Mouse (Mus musculus) 3134 (cell line): ENCODE data around the gene Sorbs1.

Experiments
- DNase-seq: peaks from one replicate; pipeline ENCODE4 v3.0.0-alpha.2; 2011; ENCODE audit warnings: low spot score; ENCODE audit not compliant: insufficient read length; ENCODE audit errors: extremely low read depth

Sorbs1 gene

DNA sequence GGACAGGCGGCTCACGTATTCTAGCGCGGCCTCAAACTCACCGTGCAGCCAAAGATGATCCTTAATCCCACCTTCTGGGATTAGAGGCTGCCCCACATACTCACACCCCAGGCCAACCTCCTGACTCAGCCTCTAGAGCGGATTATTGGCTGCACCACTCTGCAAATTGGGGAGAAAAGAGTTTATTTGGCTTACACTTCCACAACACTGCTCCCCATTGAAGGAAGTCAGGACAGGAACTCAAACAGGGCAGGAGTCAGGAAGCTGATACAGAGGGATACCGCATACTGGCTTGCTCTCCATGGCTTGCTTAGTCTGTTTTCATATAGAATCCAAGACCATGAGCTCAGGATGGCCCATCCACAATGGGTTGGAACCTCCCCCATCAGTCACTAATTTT is 797 bp upstream of the Sorbs1 start:
- DNase-seq, result no peak

DNA sequence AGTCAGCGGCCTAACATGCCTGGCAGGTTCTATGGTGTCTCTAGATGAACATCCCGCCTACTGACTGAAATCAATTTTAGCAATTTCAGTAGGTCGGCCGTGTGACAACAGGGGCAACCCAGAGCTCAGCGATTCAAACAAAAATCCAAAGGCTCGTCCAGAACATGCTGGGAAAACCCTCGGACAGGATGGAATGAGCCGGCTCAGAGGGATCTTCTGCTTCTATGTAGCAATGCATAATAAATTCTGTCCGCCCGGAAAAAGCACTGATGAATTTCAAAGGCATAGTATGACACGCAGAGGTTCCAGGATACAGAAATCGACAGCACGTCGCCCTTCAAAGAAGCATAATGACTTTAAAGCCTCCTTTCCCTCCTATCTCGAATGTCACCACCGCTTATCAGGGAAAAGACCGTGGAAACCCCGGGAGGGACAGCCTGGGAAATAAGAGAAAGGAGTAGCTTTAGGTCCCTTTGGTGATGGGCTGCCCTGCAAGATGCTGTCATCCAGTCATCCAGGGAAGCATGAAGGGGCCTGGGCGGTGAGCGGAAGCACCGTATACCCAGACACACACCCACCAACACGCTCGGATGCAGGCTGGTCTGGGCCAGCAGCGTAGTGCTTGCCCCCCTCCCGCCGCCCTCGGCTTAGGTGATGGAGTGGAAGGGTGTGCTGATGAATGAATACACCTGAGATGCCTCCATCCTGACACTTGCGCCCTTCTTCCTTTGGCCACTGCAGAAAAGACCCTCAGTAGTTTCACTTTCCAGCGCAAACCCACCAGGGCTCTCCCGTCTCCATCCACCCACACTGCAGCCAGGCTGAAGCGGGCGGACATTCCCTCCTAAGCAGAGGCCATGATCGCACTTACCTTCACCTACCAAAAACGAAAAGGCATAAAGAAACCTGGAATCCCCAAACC is 818 bp downstream of the Sorbs1 start:
- DNase-seq, result no peak

DNA sequence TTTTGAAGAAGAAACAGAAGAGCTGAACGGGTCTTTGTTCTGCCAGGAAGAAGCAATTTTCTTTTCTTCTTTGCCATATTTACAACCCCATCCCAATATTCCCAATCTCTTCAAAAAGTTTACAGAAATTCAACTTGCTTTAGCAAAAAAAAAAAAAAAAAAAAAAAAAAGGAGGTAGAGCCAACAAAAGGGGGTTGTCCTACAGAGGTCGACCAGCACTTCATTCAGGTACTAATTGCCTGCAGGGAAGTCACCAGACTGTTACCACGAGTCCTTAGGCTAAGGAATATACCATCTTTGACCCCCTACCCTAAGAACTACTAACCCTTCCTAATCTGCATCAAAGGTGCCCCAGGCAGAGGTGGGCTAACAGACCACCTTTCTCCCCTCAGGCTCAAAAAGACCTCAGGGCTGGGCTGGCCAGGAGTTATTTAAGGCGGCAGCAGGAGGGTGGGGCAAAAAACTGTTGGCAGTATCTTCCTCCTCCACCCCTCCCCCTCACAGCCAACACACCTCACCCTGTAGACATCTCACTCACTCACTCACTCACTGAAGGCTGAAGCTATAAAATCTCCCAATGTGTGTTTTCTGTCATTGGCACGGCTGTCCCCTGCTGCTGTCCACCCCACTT is 1.8 kb downstream of the Sorbs1 start:
- DNase-seq, result no peak

DNA sequence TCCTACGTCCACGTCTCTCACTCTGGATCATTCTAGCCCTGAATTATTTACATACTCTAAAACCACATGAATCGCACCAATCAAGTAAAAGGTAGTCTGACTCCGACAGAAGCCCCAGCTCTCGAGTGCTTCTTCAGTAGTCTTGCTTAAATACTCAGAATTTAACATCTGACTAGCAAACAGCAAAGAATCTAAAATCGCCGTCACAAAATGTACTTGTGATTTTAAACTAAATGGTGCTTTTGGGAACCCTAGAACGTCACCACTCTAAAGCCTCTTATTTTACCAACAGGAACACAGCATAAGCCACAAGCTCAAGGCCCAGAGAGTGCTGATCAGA is 2.5 kb downstream of the Sorbs1 start:
- DNase-seq, result no peak

DNA sequence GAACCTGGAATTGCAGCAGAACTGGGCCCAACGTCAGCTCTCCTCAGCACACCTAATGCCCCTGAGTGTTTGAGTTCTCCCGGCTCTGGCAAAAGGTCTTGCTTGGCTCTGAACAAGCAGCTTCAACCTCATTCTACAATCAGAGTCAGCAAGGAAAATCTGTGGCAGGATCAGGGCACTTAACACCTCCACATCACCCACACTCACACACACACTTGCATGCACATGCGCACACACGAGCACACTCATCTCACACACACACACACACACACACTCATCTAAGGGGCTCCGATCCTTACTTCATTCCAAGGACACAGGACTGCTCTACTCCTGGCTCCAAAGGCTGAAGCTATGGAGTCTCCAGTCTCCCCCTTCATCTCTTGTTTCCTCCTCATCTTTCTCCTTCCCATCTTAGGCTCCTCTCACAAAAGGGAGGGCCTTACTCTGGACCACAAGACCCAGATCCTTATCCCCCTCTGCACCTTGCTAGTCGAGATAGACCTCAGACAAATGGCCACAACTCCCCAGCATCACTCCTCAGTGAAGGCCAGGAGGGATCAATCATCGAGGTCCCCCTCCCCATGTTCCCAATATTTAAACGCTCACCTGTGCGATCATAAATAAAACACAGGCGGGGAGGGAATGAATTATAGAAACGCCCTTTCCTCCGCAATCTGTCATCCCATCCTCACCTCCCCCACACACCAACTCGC is 3.0 kb downstream of the Sorbs1 start:
- DNase-seq, result no peak

DNA sequence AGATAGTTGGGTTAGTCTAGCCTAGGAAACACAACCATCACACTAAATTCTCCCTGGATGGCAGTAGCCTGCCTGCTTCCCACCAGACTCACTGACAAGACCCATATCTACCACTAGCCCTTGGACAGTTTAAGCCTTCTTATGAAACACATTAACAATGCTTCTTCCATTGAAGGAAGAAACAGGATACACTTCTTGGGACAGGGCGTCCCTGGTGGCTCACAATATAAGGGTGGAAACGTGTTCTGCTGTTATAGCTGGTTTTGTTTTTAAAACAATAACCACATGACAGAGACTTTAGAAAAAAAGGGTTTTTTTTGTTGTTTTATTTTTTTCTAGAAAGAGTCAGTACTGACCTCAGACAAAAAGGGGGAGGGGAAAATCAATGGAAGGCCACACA is 4.3 kb downstream of the Sorbs1 start:
- DNase-seq, result no peak

DNA sequence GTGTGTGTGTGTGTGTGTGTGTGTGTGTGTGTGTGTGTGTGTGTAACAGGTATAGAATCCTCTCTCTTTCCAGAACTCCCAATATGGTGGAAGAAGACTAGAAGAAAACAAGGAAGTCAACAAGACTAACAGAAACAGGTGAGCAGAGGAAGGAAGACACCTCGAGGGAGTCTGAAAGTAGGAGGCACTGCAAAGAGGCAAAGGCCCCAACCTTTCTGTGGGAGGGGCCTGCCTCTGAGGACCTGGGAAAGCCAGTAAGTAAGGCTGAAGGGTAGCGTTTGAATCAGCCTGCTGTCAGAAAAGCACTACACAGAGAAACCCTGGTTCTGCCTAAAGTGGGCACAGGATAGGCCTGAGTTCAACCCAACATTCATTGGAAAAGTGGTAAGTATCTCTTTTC is 4.7 kb downstream of the Sorbs1 start:
- DNase-seq, result no peak

DNA sequence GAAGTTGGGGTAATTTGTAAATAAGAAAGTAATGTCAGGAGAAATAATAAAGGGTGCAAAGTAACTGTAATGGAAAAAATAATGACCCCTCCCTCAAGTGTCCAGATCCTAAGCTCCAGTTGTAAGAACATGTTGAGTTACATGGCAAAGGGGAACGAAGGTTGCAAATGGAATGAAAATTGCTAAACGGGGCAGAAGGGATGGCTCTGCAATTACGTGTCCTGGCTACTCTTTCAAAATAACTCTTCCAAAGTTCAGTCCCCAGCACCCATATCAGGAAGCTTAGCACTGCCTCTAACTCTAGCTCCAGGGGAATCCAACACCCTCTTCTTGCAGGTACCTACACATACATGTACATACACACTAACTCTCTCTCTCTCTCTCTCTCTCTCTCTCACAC is 6.6 kb downstream of the Sorbs1 start:
- no peak for DNase-seq

DNA sequence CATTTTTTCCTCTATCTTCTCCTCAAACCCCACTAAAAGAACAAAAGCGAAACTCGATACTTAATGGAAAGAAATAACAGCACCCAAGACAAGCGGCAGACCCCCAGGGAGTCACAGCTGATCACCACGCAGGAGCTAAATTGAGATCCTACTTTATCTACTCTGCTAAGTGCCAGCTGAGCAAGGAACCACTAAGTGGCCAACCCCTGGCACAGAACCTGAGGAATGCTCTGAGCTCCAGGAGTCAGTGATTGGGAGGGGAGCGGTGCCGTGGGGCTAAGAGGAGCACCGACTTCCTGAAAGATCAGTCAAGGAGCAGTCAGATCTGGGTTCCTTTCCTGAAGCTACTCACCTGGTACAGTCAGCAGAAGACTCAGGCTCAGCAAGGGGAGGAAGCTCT is 9.2 kb downstream of the Sorbs1 start:
- DNase-seq, result no peak

DNA sequence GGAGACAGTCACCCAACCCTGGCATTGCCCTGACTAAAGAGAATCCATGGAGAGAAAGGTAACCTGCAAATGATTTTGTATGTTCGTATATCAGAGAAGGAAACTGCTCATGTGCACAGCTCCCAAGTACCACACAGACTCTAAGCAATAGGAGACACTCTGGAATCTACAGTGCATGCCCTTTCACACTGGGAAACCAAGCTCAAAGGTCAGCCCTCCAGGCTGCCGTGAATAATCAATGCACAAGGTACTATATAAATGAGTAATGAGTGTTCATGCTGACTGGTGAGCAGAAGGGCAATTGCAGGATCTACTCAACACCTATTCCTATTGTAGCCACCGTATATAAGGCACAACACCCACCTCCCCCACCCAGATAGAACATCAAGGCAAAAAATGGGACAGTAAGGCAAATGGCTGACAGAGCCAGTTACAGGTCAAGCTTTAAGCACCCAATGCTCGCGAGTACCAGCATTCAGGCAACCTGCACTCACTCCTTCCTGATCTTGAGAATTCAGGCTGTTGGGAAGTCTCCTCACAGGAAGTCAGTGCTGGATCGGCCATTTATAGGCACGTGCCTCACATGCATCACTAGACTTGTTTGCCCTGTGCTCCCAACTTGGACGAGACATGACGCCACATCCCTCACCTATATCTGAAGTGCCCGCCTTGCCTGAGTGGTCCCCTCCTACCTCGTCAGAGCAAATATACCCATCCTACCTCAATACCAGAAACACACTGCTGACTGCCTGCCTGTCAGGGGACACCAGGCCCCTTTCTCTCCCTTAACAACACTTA is 13.4 kb downstream of the Sorbs1 start:
- no peak for DNase-seq

DNA sequence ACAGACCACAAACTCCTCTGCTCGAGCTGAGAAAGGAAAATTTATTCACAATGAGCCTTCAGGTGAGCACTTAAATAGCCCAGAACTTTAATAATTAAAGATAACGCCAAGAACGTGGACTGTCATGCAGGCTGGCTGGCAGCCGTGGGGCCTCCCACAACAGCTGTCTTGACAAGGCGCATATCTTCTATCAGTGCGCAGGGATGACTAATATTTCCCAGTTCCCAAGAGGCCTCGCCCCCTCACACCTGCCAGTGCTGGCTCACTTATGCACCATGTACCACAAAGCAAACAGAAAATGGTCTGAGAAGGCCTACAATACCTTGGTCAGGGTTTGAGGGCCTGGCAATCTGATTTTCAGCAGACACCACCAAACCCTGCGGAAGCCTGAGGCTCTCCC is 14.4 kb downstream of the Sorbs1 start:
- DNase-seq, result no peak

DNA sequence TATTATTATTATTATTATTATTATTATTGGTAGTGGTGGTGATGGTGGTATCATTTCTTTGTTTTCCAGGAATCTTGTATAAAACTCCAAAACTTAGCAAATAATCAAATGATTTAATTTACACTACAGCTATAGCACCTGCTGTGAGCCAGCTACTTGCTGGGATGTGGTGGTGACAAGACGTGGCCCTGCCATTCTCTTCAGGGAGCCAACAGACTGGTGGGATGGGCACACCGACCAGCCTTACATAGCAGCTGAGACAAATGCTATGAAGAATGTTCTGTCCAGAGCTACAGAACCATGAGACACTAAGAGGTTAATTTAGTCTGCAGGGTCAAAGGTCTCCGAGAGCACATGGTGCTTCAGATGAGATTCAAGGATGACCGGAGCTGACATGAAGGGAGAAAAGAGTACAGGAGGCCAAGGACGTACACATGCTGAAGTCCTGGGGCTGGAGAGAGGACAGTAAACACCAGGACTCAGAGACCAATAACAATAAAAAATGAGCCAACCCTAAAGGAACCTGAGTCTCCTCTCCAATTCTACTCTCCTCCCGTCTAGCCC is 15.3 kb downstream of the Sorbs1 start:
- DNase-seq, result no peak

DNA sequence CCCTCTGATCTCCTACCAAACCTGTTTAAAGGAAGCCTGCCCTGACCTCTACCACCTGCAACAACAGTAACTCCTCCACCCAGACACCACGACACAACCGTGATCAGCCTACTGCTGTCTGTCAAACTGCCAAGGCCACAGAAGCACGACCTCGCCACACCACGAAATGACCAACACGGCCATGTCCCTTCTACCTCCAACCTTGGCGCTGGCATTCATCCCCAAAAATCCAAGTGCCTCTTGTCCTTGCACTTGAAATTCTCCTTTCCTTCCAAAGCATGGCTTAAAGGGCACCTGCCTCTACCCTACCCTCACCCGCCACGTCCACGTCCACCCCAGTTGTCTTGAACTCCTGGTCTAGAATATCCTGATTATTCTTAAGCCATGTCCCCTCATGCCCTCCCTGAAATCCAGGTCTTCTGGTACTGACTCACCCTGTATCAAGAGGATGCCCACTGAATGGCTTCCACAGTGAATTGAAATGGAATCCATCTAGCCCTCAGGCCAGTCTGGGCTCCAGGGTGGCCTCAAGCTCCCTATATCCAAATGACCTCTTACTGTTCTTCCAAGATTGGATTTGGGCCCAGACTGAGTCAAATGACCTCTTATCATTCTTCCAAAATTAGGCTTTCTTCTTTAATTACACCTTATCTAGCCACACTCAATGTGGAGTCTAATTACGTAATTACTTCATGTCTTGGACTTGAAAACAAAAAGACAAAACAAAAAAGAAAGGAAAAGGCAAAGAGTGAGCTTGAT is 16.9 kb downstream of the Sorbs1 start:
- no peak for DNase-seq

DNA sequence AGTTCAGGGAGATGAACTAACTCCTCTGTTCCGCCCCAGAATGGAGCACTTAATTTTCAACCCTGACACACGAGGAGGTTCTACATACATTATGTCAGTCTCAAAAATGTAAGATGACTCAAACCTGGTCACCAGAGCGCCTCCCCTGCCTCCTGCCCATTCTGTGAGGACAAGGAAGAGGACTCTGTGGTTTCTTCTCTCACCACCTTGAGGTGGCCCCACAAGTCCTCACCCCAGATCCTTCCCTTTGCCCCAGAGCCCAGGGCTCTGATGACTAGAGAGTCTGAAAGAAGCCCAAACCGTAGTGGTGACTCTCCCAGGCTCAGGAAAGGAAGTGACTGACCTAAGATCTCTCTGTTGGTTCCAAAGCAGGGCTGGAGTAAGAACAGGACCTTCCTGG is 17.5 kb downstream of the Sorbs1 start:
- no peak for DNase-seq

DNA sequence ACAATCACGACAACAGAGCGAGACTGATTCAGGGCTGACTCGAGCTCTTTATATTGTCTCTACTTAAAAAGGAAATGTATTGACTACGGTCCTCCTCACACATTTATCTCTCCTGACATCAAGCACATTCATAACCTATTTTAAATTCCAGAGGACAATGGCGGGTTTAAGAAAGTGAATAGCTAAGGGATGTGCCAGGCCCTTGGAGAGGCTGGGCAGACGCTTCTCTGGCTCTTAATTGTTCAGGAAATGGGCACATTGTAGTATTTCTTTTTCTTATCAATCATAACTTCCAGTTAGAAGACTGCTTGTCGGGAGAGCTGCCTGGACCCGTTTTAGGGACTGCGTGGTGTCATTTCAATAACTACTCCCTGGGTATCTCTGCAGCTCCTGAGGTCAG is 20.7 kb downstream of the Sorbs1 start:
- DNase-seq, result no peak

DNA sequence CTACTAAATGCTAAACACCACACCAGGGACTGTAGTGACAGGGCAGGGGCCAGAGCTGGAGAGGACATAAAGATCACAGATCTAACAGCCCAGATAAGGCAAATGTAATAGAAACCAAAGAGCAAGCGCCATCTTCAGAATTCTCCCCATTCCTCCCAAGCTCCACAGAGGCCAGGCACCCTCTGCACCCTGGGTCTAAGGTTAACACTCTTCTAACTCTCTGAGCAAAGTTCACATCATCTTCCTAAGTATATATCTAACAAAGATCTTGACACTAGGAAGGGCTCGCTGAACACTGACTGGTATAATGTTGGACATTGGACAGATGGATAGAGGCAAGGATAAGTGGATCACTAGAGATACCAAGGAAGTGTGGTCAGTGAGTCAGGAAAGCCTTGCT is 22.1 kb downstream of the Sorbs1 start:
- DNase-seq, result no peak

DNA sequence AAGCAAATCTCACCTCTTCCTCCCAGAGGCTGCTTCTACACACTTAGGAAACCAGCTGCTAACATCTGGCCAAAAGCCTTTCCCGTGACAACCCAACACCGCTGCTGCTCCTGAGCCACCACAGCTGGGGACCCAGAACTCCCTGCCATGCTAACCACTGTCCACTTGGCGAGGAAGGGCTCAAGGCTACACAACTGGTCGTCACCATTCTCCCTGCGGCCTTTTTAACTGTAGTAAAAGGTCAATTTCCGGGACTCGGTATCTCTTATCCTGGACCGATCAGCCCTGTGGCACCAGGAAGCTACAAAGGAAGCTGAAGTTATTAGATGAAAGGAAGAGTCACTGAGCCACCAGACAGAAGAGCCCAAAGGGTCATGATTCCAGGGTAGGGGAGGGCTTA is 22.8 kb downstream of the Sorbs1 start:
- no peak for DNase-seq

DNA sequence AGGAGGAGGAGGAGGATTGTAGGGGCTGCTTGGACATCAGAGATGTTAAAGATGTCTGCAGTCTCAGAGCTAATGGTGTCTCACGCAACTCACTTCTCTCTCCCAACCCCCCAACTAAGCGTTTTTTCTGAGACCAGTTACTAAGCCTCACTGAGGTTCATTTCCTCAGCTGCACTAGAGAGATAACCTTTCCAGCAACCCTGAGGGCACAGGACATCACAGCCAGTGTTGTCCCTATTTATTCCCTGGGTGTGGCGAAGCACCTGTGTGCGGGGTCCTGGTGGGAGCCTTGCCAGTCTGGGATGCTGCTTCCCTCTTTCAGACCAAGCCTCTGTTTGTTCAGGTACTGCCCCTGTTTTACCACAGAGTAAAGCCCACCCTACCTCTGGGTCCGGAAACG is 23.9 kb downstream of the Sorbs1 start:
- DNase-seq, result no peak

DNA sequence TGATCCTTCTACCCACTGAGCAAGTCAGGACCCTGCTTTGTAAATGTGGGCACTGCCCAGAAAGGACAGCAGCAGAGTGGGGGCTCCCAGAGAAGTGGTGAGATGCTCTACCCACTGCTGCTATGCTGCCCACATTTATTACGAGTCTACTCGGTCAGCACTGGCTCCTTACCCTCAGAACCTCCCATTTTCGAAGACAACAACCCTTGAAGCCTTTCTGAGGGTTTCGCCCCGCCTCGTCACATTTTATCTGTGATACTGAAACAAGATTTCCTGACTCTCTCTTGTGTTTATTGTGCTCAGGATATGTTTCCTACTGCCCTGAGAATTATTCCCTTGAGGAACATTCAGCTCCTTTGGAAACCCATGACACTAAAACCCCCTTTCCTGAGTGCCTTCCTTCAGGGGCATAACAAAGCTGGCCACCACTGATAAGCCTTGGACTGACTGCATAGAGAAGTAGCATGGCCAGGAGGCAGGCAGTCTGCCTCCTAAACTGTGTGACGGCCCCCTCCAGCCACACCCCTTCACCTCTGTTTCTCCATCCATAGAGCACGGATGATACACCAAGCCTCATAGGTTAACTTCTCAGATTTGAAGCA is 24.6 kb downstream of the Sorbs1 start:
- DNase-seq, result no peak

DNA sequence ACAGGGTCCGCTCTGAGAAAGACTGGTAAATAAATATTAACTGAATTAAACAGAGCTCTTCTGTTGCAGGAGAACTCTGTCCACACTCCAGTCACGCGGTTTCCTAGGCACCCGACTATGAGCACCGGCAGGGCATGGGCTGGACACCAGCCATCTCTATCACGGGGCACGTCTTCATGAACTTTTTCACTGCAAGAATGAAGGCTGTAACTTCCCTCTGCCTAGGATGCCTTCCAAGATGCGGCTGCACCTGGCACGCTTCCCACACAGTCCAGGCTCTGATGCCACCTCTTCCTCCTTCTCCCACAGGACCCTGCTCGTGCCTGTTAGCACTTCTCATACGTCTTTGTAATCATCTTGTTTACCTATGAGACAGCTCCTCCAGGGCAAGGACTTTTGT is 26.0 kb downstream of the Sorbs1 start:
- peak; percentile 65 for DNase-seq
